Mouse (Mus musculus): ENCODE data around the gene Tnfsf9.
"Not testable (repeated sequence)": the region's sequence is repeated elsewhere in the genome, so short reads cannot be mapped to it uniquely, and the experiment has no call there.

Tnfsf9 gene

DNA sequence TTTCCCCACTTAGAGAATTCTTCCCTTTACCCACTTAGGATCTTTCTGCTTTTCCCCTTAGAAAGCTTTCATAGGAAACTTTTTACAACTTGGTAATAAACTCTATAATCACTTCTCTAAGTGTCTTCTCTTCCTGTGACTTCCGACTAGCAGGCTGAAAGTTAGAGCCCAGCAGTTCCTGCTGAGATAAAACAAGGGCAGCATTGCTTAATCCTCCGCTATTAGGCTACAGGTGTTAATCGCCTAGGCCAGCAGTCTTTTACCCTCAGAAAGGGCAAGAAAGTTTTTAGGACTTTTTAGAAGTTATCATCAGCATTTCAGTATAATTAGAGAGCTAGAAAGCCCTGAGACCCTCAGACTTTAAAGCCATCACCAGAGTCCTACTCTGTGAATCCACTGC lies 28.9 kb downstream of the Tnfsf9 start:
- not testable (repeated sequence) for DNase-seq (ENCODE audit: low spot score in 2 of 2)

DNA sequence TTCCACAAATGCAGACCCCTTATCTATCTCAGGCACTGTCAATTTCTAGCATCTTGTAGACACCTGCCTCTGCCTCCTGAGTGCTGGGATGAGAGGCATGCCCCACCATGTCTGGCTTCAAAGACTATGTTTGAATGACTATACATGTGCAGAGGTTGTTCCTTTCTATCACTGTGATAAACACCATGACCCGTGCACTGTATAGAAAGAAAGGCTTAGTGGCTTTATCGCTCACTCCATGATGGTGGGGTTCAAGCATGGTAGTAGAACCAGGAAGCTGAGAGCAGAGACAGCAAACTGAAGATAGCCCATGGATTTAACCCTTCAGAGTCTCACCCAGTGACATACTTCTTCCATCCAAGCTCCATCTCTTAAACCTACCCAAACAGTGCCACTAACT lies 29.6 kb downstream of the Tnfsf9 start:
- DNase-seq (ENCODE audit: low spot score in 2 of 2): no peak

DNA sequence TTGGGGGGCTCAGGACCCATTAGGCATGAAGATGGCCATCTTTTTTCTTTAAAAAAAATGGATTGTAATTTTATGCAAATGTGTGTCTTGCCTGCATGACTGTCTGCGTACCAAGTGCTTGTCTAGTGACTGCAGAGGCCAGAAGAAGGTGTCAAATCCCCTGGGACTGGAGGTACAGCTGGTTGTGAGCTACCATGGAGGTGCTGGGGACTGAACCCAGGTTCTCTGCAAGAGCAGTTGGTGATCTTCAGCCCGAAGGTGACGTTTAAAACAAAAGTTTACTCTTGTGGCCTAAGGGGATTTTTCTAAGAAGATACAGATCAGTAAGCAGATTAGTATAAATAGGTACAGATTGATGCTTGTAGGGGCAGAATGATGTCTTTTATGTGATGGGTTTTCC lies 30.5 kb downstream of the Tnfsf9 start:
- no peak for DNase-seq (ENCODE audit: low spot score in 2 of 2)

DNA sequence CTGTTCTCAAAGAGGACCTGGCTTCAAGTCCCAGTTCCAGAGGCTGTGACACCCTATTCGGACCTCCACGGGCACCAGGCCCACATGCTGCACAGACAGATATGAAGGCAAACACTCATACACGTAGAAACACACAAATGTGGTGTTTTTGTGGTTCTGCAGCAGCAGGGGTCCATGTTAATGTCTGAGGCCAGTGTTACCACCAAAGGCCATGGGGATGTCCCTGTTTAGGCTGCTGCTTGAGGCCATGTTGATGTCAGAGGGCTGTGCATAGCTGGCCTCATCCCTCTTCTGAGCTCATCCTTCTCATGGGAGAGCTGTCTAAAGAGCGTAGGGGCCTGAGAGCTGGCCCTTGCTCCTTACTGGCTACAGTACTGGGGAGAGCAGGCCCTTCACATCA lies 33.6 kb downstream of the Tnfsf9 start:
- no peak for DNase-seq (ENCODE audit: low spot score in 2 of 2)

DNA sequence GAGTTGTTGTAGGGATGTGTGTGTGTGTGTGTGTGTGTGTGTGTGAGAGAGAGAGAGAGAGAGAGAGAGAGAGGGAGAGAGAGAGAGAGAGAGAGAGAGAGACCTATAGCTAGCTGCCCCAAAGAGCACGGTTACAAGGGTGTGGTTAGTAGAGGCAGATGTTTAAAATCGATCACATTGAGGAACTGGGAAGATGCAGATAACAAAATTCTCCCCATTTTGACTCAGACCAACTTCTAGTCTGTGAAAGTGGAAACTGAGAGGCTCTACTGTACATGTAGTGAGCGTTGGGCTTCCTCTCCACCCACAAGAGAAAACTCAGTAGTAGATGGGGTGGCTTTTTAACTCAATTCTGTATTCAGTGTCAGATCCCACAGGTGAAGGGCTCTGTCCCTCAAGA lies 34.6 kb downstream of the Tnfsf9 start:
- no peak for DNase-seq (ENCODE audit: low spot score in 2 of 2)

DNA sequence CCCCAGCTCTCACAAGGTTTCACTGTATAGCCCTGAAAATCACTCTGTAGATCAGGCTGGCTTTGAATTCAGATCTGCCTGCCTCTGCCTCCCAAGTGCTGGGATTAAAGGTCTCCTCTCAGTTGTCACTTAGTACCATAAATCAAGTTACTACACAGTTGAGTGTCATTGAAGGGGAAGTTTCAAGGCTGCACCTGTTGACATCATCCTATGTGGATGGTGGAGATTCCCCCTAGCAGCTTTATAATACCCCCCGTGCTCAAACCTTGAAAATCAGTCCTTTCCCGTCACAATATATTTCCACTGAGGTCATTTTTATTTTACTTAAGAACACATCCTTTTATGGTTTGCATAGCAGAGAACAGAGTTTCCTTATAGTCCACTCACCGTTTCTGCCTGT lies 38.6 kb downstream of the Tnfsf9 start:
- no peak for DNase-seq (ENCODE audit: low spot score in 2 of 2)

DNA sequence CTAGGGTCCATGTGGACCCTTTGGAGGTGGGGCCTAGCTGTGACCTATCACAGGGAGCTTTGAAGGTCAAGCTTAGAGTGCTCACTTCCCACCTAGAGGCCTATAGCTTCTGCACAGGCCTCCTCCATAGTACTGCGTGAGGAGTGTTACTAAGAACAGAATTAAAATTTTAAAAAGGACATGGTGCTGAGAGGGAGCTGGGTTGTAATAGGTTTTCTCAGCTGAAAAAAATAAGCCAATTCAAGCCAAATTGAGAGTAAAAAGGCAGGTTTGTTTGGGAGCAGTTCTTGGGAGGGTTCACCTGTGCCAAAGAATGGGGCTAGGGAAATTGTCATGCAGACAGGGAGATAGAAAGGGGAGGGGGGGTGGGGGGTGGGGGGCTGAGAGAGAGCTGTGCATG lies 40.0 kb downstream of the Tnfsf9 start:
- DNase-seq (ENCODE audit: low spot score in 2 of 2): no peak

DNA sequence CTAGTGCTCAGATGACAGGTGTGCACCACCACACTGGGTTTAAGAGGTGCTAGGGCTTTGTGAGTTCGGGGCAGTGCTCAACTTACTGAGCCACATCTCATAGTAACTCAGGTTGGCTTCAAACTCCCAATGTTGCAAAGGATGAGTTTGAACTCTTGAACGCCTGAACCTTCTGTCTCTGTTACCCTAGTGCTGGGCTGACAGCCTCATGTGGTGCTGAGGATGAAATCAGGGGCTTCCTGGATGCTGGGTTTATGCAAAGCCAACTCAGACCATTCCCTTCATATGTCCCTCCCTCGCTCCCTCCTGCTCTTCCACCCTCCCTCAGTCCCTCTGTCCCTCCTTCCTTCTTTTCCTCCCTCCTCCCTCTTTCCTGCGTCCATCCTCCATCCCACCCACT lies 43.2 kb downstream of the Tnfsf9 start:
- DNase-seq (ENCODE audit: low spot score in 2 of 2): no peak

DNA sequence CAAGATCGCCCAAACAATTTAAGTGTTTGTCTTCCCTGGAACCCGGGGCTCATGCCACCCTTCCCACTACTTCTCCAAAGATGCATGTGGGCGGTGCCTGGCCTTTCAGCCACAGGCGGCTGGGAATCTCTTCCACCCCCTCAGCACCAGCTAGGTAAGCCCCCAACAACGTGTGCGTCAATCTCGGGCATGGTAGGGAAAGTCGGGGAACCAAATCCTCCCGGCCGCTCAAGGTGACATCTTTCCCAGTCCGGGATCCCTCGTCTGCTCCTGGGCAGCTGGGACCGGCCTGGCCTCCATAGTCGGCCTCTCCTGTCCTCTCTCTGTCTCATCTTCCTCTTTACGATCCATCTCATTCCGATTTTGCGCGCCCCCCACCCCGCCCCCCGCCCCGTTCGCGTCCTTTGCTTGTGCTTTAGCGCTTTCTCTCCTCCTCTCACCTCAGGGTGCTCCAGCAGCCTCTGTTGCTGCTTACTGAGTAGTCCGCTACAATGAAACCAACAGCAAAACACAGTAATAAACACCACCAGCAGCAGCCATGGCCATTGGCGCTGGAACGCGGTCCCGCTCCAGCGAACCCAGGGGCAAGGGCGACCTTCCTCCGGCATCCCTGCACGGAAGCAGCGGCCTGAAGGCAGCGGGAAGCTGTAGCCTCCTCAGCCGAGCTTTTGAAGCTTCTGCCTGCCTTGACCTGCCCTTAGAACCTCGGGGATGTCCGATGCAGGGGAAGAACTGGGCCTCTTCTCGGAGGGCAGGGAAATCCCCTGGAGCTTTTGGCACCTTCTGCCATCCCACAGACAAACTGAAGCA lies 44.1 kb downstream of the Tnfsf9 start, which contains the start of gene Cd70:
Cd70 (minus strand) TSS at position 784 of the 810 bp plus-strand sequence.
- no peak for DNase-seq (ENCODE audit: low spot score in 2 of 2)

DNA sequence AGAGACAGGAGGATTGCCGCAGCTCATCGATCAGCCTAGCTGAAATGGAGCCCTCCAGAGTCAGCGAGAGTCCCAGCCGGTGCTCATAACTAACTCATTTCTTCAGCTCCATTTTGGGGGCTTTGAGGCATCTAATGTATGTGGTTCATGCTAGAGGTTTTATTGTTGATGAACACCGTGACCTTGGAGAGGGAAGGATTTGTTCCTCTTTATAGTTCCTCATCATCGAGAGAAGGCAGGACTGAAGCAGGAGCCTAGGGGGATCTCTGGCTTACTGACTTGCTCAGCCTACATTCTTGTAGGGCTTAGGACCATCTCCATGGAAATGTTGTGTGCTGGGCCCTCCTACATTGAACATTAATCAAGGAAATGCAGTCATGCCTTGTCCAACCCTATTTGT lies 47.9 kb downstream of the Tnfsf9 start:
- DNase-seq (ENCODE audit: low spot score in 2 of 2): no peak

DNA sequence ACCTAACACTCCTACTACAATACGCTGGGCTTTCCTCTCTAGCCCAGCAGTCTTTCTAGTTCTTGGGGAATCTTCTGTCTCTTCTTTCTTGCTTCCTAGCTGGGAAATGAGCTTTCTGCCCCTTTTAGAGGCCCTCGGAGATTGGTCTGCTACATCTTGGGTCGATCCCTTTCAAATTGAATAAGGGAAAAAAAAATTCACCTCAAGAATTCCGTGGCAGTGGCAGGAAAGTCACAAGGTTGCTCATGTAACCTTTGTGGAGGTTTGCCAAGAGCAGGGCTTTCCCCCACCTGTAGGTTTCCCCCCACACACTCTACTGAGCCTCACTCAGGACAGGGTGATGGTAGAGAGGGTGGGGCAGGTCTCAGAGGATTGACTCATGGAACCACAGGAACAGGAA lies 48.7 kb downstream of the Tnfsf9 start:
- no peak for DNase-seq (ENCODE audit: low spot score in 2 of 2)

Measured in frontal cortex, postnatal 14 days (tissue).